Mouse (Mus musculus) cerebellum, adult 8-10 months (tissue): Measurements from ENCODE around the gene Krt20.

Experiments used
- DNase-seq: peaks from one replicate; pipeline ENCODE4 v3.0.0; 2022

The Krt20 gene

DNA sequence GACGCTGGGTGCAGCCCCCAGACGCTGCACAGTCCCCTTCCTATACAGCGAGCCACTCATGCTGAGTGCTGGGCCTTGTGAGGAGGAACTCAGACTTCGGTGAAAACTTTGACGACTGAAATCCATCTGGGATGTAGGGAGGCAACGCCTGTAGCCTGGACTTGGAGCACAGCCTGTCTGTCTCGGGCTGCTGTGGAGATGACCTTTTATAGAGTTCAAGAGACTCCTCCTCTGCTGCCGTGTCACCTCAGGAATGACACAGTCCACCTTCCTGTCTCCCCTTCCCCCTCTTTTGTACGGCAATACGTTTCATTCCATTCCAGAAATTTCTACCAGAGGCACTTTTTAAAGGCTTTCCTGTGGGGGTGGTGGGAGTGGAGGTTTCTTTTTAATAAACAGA, at the start of gene Krt20:
TSS of gene Krt20 (minus strand) at position 179 of the 400 bp plus-strand sequence.
- no peak for DNase-seq

DNA sequence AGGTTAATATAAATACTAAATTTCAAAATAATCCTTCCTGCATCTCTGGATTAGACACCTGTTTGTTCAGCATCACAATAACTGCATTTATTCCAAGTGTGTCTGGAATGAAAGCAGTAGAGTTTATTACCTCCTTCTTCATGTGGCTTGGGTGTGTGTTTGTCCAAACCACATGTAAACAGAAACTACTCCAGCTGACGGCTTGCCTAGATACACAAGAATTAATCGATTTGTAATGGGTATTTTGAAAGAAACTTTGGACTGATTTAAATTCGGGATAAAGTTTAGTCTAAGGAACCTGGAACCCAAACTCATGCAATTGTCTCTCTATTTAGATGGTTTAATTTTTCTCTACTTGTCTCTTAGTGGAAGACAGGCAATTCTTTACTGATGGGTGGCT, 37.0 kb upstream of the Krt20 start:
- no peak for DNase-seq

DNA sequence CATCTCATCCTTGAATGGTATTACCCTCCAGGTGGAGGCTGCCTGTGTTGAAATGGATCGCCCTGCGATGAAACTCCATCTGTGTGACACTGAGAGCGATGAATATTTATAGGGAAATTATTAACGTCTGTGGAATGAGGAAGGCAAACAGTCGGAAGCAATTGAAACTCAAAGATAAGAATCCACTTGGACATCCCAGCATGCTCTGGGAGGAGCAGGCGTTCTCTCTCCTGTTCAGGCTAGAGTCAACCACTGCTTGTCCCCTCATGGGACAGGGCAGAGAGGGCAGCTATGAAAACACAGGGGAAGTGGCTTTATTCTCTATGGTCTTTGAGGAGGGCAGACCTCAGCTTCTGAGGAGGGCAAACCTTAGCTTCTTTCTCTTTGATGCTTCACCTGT, 35.5 kb upstream of the Krt20 start:
- no peak for DNase-seq

- DNase-seq: no peak
Observed at GRCm38 (mm10) chr11:99472405-99472804, 34.5 kb upstream of the Krt20 start.

- no peak for DNase-seq
Observed at GRCm38 (mm10) chr11:99471946-99472345, 34.0 kb upstream of the Krt20 start.

GRCm38 (mm10) chr11:99469228-99469627, 31.3 kb upstream of the Krt20 start:
- no peak for DNase-seq

DNA sequence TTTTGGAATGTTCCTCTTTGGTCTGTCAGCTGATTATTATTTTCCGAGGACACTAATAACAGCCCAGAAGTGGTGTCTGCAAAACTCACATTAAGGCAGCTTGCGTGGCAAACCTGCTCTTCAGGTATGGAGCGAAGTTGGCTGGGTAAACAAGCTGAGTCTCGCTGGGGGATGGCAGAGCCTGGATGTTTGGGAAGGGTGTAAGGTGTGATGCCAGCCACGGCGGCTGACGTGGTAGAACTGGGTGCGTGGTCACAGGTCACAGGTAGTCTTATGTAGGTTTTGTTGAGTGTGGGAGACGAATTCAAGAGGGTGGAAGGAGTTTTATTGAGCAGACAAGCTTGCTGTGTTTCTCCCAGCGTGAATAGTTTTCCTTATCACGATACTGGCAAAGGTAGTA, 30.6 kb upstream of the Krt20 start:
- no peak for DNase-seq

DNA sequence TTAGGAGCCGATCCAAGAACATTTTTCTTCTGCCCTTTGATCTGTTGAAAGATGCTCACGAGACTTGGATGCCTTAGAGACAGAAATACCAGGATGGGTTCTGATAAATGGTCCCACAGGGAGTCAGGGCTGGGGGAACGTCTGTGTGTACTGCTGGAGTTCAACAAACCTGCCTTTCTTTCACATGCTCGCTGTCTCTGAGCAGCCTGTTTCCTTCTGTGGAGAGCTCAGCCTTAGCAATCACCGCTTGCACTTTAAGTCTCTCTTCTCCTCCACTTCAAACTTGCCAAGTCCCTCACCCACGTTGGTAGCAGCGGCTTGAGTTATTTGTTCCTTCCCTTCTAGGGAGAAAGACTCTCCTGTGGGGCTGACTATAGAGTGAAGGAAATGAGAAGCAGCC, 28.4 kb upstream of the Krt20 start:
- DNase-seq: no peak

- DNase-seq: peak; percentile 75
Observed at GRCm38 (mm10) chr11:99464836-99465235, 26.9 kb upstream of the Krt20 start.

- DNase-seq: peak; percentile 38
Observed at GRCm38 (mm10) chr11:99463155-99463554, 25.2 kb upstream of the Krt20 start.

DNA sequence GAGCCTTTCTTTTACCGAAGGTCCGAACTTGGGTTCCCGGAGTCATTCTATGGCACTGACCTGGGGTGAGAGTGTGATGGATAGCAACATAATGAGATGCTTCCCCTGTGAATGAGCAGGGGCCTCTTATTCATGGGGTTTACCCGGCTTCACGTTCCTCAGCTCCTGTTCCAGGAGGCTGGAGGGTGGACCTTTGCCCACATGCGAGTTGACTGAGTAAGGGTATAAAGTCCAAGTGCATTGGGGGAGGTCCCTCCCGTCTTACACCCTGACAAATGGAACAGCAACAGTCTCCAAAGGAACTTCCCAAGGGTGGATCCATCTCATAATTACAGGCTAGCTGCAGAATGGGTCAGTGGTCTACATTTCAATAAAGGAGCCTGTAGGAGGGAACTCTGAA, 23.8 kb upstream of the Krt20 start:
- DNase-seq: no peak

GRCm38 (mm10) chr11:99458887-99459286, 20.9 kb upstream of the Krt20 start:
- DNase-seq: no peak

DNA sequence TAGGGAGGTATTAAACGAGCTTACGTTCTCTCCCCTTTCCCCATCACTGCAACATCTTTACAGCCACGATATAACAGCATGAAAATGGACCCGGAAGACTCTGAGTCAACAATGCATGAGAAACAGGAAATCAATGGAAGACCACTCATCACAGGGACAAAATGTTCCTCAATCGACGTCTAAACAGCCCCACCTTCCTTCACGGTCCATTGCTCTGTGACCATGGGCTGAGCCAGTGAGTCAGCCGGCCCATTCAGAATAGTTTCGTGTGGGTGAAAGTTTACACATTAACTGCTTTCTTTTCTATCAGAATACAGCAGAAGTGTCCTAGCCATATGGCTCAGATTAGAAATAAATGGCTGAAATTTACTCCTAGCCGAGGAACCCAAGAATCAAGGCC, 16.8 kb upstream of the Krt20 start:
- DNase-seq: no peak

- no peak for DNase-seq
Observed at GRCm38 (mm10) chr11:99454044-99454443, 16.1 kb upstream of the Krt20 start.

DNA sequence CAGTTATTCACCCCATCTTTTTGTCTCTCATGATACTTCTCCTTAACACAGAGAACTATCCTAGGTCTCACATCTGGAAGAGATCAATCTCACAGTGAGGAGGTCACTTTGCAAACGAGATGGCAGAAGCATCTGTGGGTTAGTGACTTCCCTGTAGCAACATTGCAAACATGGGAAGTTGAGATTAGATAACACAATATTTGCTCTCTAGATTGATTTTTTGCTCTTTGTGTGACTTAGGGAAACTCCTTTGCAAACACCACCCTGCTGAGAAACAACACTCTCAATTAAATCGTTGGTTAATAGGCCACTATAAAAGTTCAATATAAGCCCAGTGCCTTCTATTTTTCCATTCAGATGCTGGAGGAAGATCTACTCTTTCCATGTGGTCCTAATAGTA, 10.8 kb upstream of the Krt20 start:
- DNase-seq: no peak

DNA sequence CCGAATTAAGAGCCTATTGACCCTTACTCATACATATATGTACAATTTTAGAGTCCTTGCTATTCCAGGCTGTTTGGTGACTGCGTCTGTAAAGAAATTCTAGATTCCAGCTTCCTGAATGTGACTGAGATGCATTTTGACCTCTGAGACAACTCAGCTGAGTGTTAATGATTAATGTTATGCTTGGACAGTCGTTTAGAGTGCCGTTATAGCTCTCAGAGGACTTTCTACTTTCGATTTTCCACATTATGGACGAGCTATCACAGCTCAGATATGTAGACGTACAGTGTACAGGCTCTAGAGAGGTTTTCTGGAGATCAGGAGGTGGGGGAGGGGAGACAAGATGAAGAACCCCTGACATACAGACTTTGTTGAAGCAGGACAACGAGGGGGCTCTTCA, 3.3 kb upstream of the Krt20 start:
- DNase-seq: no peak

GRCm38 (mm10) chr11:99439465-99439864, 1.5 kb upstream of the Krt20 start:
- DNase-seq: no peak

GRCm38 (mm10) chr11:99436625-99437024, 1.3 kb downstream of the Krt20 start:
- DNase-seq: no peak

DNA sequence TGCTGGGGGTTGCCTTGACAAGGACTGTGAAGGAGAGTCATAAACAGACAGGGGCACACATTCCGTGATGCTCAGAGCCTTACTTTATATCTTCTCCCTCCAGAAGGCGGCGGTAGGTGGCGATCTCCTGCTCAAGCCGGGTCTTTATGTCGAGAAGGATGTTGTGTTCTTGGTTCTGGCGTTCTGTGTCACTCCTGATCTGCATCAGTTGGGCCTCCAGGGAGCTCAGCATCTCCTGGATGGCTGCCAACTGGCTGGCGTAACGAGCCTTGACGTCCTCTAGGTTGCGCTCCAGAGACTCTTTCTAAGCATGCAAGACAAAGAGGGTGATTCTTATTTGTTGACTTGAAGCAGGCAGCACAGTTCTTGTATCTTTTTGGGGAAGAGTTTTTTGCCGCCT, 7.3 kb downstream of the Krt20 start:
- DNase-seq: no peak

DNA sequence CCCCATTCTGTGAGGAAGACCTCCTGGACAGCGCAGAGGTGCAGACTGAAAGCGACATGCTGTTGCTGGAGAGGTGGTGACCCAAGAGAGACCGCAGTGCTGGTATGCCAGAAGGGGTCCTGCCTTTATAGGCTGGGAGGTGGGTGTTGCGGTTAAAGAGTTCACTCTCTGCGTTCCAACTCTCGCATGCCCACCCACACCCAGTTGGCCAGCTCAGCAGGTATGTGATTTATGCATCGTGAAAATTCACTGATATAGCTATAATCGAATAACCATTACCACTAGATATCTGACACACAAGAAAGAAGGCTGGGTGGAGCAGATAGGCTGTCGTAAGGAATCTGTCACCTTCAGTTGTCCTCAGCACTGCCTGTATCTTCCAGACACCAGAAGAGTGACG, 15.8 kb downstream of the Krt20 start, which contains the start of gene Krt12:
TSS of gene Krt12 (minus strand) at position 101 of the 400 bp plus-strand sequence.
- DNase-seq: no peak

GRCm38 (mm10) chr11:99420586-99420985, 17.4 kb downstream of the Krt20 start:
- no peak for DNase-seq

- DNase-seq: no peak
Observed at GRCm38 (mm10) chr11:99417819-99418218, 20.1 kb downstream of the Krt20 start.

- DNase-seq: no peak
Observed at GRCm38 (mm10) chr11:99416902-99417301, 21.0 kb downstream of the Krt20 start.

- DNase-seq: no peak
Observed at GRCm38 (mm10) chr11:99414463-99415147, 23.3 kb downstream of the Krt20 start.

DNA sequence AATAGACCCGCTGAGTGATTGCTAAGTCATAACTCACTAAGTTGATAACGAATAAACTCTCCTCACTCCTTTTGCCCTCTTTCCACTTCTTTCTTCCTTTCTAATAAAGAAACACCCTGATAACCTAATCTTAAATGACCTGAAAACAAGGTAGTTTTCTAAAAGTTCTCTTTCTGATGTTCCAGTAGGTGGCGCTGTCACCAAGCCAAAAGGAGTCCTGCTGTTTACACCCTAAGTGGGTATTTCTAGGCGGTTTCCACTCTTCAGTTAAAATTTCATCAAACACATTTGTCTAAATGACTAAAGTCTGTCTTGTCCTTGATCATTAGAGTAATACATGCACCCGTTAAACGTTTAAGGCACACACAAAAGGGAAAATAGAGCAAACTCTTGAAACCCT, 24.7 kb downstream of the Krt20 start:
- no peak for DNase-seq
